Mouse (Mus musculus): ENCODE measurements around the gene Gm49373. TPM values are rescaled to one million over a fixed set of nuclear protein-coding genes. Genes with fewer than 3 reads are reported as not detected.

Gm49373 gene
- polyA plus RNA-seq, 1 experiment from 2014 or later, result 0.79 TPM

GRCm38 (mm10) chr9:21100447-21101161 lies 27.7 kb upstream of the Gm49373 start:
- 35% methylated on average over 15 of the region's 15 CpGs for WGBS
- Histone ChIP-seq H3K9me3 (no peaks in the 10 kb centered on the region), H3K4me3 (no peak overlapping the region), H3K27ac (peak overlapping the region; percentile 28; the same call in 1 of the 2 replicates), H3K9ac (peak overlapping the region; percentile 33; the same call in 1 of the 2 replicates), H3K36me3 (peaks cover 13% of the 10 kb centered on the region; the same call in 1 of the 2 replicates), H3K27me3 (no peaks in the 10 kb centered on the region), H3K4me1 (peaks cover 14% of the 10 kb centered on the region), H3K4me2 (peak overlapping the region; percentile 40)
- ATAC-seq (ENCODE audit: insufficient number of reproducible peaks, insufficient read depth, low FRiP score, low TSS enrichment, low read depth), result no peak

- no peak overlapping the region for H3K4me3 ChIP-seq
- no peak overlapping the region for H3K9ac ChIP-seq
- peaks cover 14% of the 10 kb centered on the region for H3K4me1 ChIP-seq
- WGBS, result 84% methylated on average over 8 of the region's 8 CpGs
- H3K27ac ChIP-seq, result no peak overlapping the region
- H3K27me3 ChIP-seq, result no peaks in the 10 kb centered on the region
- no peaks in the 10 kb centered on the region for H3K9me3 ChIP-seq
- ATAC-seq (ENCODE audit: insufficient number of reproducible peaks, insufficient read depth, low FRiP score, low TSS enrichment, low read depth), result no peak
- H3K36me3 ChIP-seq, result 0 out of 2 replicates have a peak, but pooled peaks cover 3% of the 10 kb centered on the region
- no peak overlapping the region for H3K4me2 ChIP-seq
Measured at GRCm38 (mm10) chr9:21097793-21098192, 24.9 kb upstream of the Gm49373 start.

GRCm38 (mm10) chr9:21095958-21096357 lies 23.1 kb upstream of the Gm49373 start:
- H3K9me3 ChIP-seq, result no peaks in the 10 kb centered on the region
- no peaks in the 10 kb centered on the region for H3K27me3 ChIP-seq
- H3K9ac ChIP-seq, result no peak overlapping the region
- H3K36me3 ChIP-seq, result no peaks in the 10 kb centered on the region
- no peak for ATAC-seq (ENCODE audit: insufficient number of reproducible peaks, insufficient read depth, low FRiP score, low TSS enrichment, low read depth)
- H3K27ac ChIP-seq, result no peak overlapping the region
- H3K4me2 ChIP-seq, result no peak overlapping the region
- peaks cover 11% of the 10 kb centered on the region for H3K4me1 ChIP-seq
- WGBS, result 84% methylated on average over 4 of the region's 4 CpGs
- no peak overlapping the region for H3K4me3 ChIP-seq

GRCm38 (mm10) chr9:21093423-21093822 lies 20.5 kb upstream of the Gm49373 start:
- Histone ChIP-seq H3K4me3 (no peak overlapping the region), H3K9me3 (no peaks in the 10 kb centered on the region), H3K27me3 (no peaks in the 10 kb centered on the region), H3K4me2 (no peak overlapping the region), H3K9ac (no peak overlapping the region), H3K36me3 (peaks cover 14% of the 10 kb centered on the region), H3K27ac (no peak overlapping the region), H3K4me1 (peaks cover 16% of the 10 kb centered on the region)
- 96% methylated on average over 9 of the region's 9 CpGs for WGBS
- no peak for ATAC-seq (ENCODE audit: insufficient number of reproducible peaks, insufficient read depth, low FRiP score, low TSS enrichment, low read depth)

- peak within 1 kb of the TSS; percentile 69 for H3K4me3 ChIP-seq
- H3K36me3 ChIP-seq, result peaks cover 30% of the 10 kb centered on the region
- peaks cover 16% of the 10 kb centered on the region for H3K4me1 ChIP-seq
- peak within 1 kb of the TSS; percentile 90 for H3K27ac ChIP-seq
- no peaks in the 10 kb centered on the region for H3K27me3 ChIP-seq
- H3K9ac ChIP-seq, result peak within 1 kb of the TSS; percentile 85
- peak; percentile 98 for ATAC-seq (ENCODE audit: insufficient number of reproducible peaks, insufficient read depth, low FRiP score, low TSS enrichment, low read depth)
- under 1% methylated on average over 54 of the region's 54 CpGs for WGBS
- peak within 1 kb of the TSS; percentile 68 for H3K4me2 ChIP-seq
- no peaks in the 10 kb centered on the region for H3K9me3 ChIP-seq
Measured at GRCm38 (mm10) chr9:21091707-21092320, 18.9 kb upstream of the Gm49373 start, which contains the start of the genes Gm38431 and Raver1. Gene Gm38431, minus strand, starts transcription at chr9:21091997. Gene Raver1, minus strand, starts transcription at chr9:21092008.

GRCm38 (mm10) chr9:21090972-21091706 lies 18.2 kb upstream of the Gm49373 start:
- WGBS, result 3% methylated on average over 24 of the region's 24 CpGs
- no peaks in the 10 kb centered on the region for H3K27me3 ChIP-seq
- peak overlapping the region; percentile 90; the same call in 1 of the 2 replicates for H3K27ac ChIP-seq
- H3K9me3 ChIP-seq, result no peaks in the 10 kb centered on the region
- peak overlapping the region; percentile 85 for H3K9ac ChIP-seq
- peaks cover 16% of the 10 kb centered on the region for H3K4me1 ChIP-seq
- peaks cover 36% of the 10 kb centered on the region for H3K36me3 ChIP-seq
- H3K4me3 ChIP-seq, result peak overlapping the region; percentile 69
- no peak for ATAC-seq (ENCODE audit: insufficient number of reproducible peaks, insufficient read depth, low FRiP score, low TSS enrichment, low read depth)
- H3K4me2 ChIP-seq, result peak overlapping the region; percentile 68

GRCm38 (mm10) chr9:21090537-21090936 lies 17.6 kb upstream of the Gm49373 start:
- H3K9ac ChIP-seq, result peak overlapping the region; percentile 85
- 80% methylated on average over 1 of the region's 1 CpGs for WGBS
- H3K36me3 ChIP-seq, result peaks cover 42% of the 10 kb centered on the region
- H3K9me3 ChIP-seq, result no peaks in the 10 kb centered on the region
- peak overlapping the region; percentile 68 for H3K4me2 ChIP-seq
- peaks cover 16% of the 10 kb centered on the region for H3K4me1 ChIP-seq
- no peak for ATAC-seq (ENCODE audit: insufficient number of reproducible peaks, insufficient read depth, low FRiP score, low TSS enrichment, low read depth)
- H3K27ac ChIP-seq, result no peak overlapping the region
- H3K27me3 ChIP-seq, result no peaks in the 10 kb centered on the region
- H3K4me3 ChIP-seq, result peak overlapping the region; percentile 69

- 92% methylated on average over 3 of the region's 3 CpGs for WGBS
- Histone ChIP-seq H3K4me1 (no peaks in the 10 kb centered on the region), H3K27ac (no peak overlapping the region), H3K9me3 (no peaks in the 10 kb centered on the region), H3K4me2 (no peak overlapping the region), H3K36me3 (peaks cover 95% of the 10 kb centered on the region), H3K9ac (no peak overlapping the region), H3K4me3 (no peak overlapping the region), H3K27me3 (no peaks in the 10 kb centered on the region)
- ATAC-seq (ENCODE audit: insufficient number of reproducible peaks, insufficient read depth, low FRiP score, low TSS enrichment, low read depth), result no peak
Measured at GRCm38 (mm10) chr9:21083324-21083723, 10.4 kb upstream of the Gm49373 start.

GRCm38 (mm10) chr9:21081127-21081526 lies 8.2 kb upstream of the Gm49373 start:
- ATAC-seq (ENCODE audit: insufficient number of reproducible peaks, insufficient read depth, low FRiP score, low TSS enrichment, low read depth), result no peak
- Histone ChIP-seq H3K4me3 (no peak overlapping the region), H3K27ac (no peak overlapping the region), H3K9me3 (no peaks in the 10 kb centered on the region), H3K4me2 (no peak overlapping the region), H3K36me3 (peaks cover 96% of the 10 kb centered on the region), H3K9ac (no peak overlapping the region), H3K4me1 (no peaks in the 10 kb centered on the region), H3K27me3 (no peaks in the 10 kb centered on the region)
- 85% methylated on average over 9 of the region's 9 CpGs for WGBS

- H3K27ac ChIP-seq, result no peak overlapping the region
- WGBS, result 88% methylated on average over 3 of the region's 3 CpGs
- H3K36me3 ChIP-seq, result peaks cover 68% of the 10 kb centered on the region
Measured at GRCm38 (mm10) chr9:21075625-21076024, 2.7 kb upstream of the Gm49373 start.

GRCm38 (mm10) chr9:21074173-21074572 lies 1.3 kb upstream of the Gm49373 start:
- Histone ChIP-seq H3K36me3 (peaks cover 62% of the 10 kb centered on the region), H3K27me3 (no peaks in the 10 kb centered on the region), H3K4me3 (no peak overlapping the region), H3K4me2 (no peak overlapping the region), H3K9ac (0 out of 2 replicates have a peak overlapping the region, but pooled peaks have one; percentile 40), H3K27ac (0 out of 2 replicates have a peak overlapping the region, but pooled peaks have one; percentile 73), H3K4me1 (peaks cover 15% of the 10 kb centered on the region; the same call in 1 of the 2 replicates), H3K9me3 (no peaks in the 10 kb centered on the region)
- ATAC-seq (ENCODE audit: insufficient number of reproducible peaks, insufficient read depth, low FRiP score, low TSS enrichment, low read depth), result no peak
- 89% methylated on average over 1 of the region's 1 CpGs for WGBS

More at GRCm38 (mm10) chr9:21075625-21076024, 2.7 kb upstream of the Gm49373 start:
- no peak overlapping the region for H3K4me2 ChIP-seq
- H3K27me3 ChIP-seq, result no peaks in the 10 kb centered on the region
- H3K4me3 ChIP-seq, result no peak overlapping the region
- H3K4me1 ChIP-seq, result peaks cover 15% of the 10 kb centered on the region; the same call in 1 of the 2 replicates
- H3K9me3 ChIP-seq, result no peaks in the 10 kb centered on the region
- no peak for ATAC-seq (ENCODE audit: insufficient number of reproducible peaks, insufficient read depth, low FRiP score, low TSS enrichment, low read depth)
- no peak overlapping the region for H3K9ac ChIP-seq

Data from embryonic facial prominence, embryonic 13.5 days (tissue).